Mouse (Mus musculus) olfactory bulb, adult 2 months (tissue): ENCODE measurements around the gene Afmid.

Experiments
- CTCF ChIP-seq: fragments of 200-500 bp; IDR thresholded peaks from 2 replicates; pipeline ENCODE4 v1.5.1; 2012; ENCODE audit warnings: low read depth, mild to moderate bottlenecking, low read length, moderate library complexity; ENCODE audit not compliant: insufficient read depth
- POLR2A ChIP-seq: fragments of 200-500 bp; IDR thresholded peaks from 2 replicates; pipeline ENCODE4 v1.6.1; 2012; ENCODE audit warnings: mild to moderate bottlenecking, low read depth, low read length, moderate library complexity; ENCODE audit not compliant: insufficient read depth

DNA sequence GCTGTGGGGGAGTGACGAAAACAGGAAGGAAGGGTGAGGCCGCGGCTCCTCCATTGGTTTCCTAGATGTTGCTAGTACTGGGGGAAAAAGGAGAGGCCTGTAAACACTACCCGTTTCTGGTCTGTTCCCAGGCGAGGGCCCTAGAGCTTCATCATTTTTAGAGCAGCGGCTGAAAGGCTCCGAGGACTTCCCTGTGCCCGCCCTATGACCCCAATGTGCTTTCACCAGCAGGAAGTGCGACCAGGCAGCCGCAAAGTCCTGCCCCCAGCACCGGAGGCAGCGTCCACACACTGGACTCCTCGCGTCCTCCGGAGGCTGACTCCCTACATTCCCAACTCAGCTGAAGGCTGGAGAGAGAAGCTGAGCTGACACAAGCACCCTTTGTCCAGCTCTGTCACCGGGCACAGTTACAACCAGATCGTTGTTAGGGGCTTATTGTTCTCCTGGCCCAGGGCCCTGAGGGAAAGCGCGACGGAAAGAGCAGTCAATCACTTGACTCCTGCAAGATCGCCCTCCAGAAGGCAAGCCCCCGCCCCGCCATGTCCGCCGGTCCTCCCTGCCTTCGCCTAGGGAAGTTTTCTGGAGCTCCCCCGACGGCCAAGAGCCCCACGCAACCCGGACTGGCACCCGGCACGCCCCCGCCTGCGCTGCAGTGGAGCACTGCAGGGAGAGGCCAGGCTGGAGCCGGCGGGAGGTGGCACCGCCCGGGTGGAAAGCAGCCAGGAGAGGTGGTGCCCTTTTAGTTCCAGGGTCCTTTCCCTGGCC, 46.1 kb upstream of the Afmid start:
- no peak for TF ChIP-seq POLR2A
- no peak for TF ChIP-seq CTCF
